Mouse (Mus musculus) bone marrow, adult 2 months (tissue): ENCODE data around the gene Cd209b.

Experiments
- CTCF ChIP-seq: fragments of 200-500 bp; IDR thresholded peaks from 2 replicates; pipeline ENCODE4 v1.5.1; 2011; ENCODE audit warnings: low read length, control low read depth; ENCODE audit not compliant: control insufficient read depth, insufficient read depth
- POLR2A ChIP-seq: fragments of 200-500 bp; IDR thresholded peaks from 2 replicates; pipeline ENCODE4 v1.6.1; 2011; ENCODE audit warnings: low read depth, mild to moderate bottlenecking, control low read depth, low read length, borderline replicate concordance; ENCODE audit not compliant: control insufficient read depth

GRCm38 (mm10) chr8:3956037-3956436 is 29.4 kb upstream of the Cd209b start:
- peak; percentile 51 for TF ChIP-seq CTCF
- TF ChIP-seq POLR2A: no peak
